Mouse (Mus musculus) sigmoid colon, adult 10 weeks (tissue): ENCODE results near the gene Hist2h3b. TPM values are rescaled to one million over a fixed set of nuclear protein-coding genes. Genes with fewer than 3 reads are reported as not detected.

ENCODE experiments used
- polyA plus RNA-seq: library from polyadenylated mRNA; stranded (reverse); fragments of 350-450 nt; fragmentation: Illumina TruSeq; extraction: RNeasy Lipid Tissue Mini Kit (QIAGEN cat#74804); gene quantifications from one replicate; pipeline ENCODE4 v1.2.3, GENCODE M21; 2014; ENCODE audit warnings: low read depth, low replicate concordance

The Hist2h3b gene
- not detected for polyA plus RNA-seq

DNA sequence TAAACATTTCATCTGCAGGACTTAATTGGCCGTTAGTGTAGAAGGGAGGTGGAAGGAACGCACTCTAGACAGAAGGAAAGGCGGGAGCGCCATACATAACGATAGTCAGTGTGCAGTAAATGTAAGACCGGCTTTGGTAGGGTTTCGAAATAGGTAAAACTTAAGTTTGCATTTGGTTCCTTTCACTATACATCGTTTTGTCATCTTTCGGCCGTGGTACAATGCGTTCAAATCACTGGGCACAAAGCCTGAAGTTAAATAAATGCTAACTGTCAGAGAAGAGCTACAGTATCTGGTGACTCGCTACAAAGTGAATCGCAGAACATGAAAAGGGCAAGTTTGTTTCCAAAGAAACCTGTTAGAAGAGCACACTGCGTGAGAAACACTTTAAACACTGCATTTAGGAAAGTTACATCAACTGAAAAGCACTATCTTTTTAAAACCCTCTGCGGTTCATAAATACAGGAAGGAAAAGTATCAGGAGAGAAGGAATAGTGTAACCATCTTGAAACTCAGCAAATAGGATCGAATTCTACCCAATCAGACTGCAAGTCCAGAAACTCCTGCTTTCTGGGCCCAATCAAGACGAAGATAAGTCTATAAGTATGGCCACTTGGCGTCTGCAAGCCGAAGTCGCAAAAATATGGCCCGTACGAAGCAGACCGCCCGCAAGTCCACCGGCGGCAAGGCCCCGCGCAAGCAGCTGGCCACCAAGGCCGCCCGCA is at the start of gene Hist2h3b:
Gene Hist2h3b, plus strand, starts transcription at position 604 of the 725 bp plus-strand sequence.

DNA sequence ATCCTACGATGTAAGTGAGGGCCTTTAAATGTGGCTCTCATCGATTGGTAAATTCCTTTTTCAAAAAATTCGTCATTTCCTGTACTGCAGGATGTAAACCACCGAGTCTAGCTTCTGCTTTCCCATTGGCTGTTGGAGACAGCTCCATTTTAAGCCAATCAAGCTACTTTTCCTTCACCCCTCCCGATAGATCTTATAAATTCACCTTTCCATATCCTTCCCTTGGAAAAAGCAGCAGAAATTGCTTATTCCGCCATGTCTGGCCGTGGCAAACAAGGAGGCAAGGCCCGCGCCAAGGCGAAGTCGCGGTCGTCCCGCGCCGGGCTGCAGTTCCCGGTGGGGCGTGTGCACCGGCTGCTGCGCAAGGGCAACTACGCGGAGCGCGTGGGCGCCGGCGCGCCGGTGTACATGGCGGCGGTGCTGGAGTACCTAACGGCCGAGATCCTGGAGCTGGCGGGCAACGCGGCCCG is 48.8 kb upstream of the Hist2h3b start, which contains the start of the genes Bola1 and Hist2h2ab:
Gene Bola1, minus strand, starts transcription at position 49 of the 470 bp plus-strand sequence.
Gene Hist2h2ab, plus strand, starts transcription at position 205 of the 470 bp plus-strand sequence.

DNA sequence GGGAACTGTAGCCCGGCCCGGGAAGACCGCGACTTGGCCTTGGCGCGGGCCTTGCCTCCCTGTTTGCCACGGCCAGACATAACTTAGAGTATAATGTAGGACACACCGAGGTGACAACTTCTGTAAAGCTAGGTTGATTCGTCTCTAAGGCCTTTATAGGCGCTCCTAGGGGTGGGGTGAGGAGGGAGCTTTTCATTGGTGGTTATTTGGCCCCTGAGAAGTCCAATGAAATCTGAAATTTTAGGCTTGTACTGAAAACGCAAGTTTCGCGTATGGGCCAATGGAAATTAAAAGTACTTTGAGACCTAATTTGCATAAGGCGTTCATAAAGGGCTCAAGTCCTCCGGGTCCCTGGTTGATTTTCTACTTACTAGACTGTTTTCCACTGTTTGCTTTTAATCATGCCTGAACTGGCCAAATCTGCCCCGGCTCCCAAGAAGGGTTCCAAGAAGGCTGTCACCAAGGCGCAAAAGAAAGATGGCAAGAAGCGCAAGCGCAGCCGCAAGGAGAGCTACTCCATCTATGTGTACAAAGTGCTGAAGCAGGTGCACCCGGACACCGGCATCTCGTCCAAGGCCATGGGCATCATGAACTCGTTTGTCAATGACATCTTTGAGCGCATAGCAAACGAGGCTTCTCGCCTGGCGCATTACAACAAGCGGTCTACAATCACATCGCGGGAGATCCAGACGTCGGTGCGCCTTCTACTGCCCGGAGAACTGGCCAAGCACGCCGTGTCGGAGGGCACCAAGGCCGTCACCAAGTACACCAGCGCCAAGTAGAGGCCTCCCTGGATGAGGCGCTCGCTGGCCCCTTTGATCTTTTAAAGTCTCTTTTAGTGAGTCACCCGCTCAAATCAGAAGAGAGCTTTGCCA is 47.5 kb upstream of the Hist2h3b start, which contains the start of the genes Hist2h2ac and Hist2h2be:
Gene Hist2h2ac, minus strand, starts transcription at position 116 of the 875 bp plus-strand sequence.
Gene Hist2h2be, plus strand, starts transcription at position 355 of the 875 bp plus-strand sequence.

DNA sequence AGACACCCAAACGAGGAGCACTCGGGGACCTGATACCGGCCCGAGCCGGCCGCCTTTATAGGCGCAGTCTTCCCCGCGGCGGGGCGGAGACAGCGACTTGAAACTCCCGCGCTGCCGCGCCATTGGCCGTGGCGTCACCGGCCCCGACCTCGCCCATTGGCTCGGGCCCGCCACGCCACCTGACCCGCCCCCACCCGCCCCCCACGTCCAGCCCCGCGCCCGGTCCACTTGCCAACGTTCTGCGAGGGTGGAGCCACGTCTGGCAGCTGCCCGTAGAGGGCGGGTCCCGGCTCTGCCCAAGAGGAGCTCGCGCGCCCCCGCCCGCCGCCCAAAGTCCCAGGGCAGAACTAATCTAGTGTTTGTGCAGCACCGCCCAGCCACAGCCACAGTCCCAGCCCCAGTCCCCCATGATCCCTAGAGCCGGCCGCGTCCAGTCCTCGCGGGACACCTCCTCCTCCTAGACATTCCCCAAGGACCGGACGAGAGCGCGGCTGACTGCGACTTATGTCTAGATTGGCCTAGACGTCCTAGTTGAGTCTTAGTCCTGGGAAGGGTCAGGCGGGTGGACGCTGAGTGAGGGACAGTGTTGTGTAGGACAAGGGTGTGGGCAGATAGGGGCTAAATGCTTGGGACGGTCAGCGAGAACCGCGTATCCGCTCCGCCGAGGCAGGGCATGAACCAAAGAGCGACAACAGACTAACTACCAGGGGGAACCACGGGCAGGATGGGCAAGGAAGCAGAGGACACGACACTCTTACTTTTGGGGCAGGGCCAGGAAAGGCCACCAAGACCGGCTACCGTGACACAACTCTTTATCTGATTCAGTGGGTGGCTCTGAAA is 29.3 kb upstream of the Hist2h3b start, which contains the start of gene Hist2h3c2:
Gene Hist2h3c2, minus strand, starts transcription at position 174 of the 840 bp plus-strand sequence.

DNA sequence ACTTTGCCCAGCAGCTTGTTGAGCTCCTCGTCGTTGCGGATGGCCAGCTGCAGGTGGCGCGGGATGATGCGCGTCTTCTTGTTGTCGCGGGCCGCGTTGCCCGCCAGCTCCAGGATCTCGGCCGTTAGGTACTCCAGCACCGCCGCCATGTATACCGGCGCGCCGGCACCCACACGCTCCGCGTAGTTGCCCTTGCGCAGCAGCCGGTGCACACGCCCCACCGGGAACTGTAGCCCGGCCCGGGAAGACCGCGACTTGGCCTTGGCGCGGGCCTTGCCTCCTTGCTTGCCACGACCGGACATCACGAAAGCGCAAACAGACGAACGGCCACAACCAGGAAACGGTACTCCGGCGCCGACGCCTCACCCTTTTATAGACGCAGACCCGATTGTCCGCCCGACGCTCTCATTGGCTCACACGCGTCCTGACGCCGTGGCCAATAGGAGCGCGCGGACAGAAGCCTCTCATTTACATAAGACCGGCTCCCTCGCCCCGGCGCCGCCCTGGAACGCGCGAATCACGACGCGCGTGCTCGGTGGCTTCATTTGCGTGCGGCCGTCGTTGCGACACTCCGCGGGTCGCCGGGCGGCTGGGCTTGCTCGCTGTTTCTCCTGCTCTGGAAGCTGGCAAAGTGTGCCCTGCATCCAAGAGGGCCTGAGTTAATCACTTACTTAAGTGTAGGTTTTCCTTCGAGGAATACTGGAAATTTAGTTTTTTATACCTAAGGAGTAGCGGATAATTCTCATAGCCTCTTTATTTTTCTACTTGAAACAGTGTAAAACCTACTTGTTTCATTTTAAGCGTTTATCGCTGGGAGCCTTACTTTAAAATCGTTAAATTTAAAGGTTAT is 28.3 kb upstream of the Hist2h3b start, which contains the start of gene Hist2h2aa2:
Gene Hist2h2aa2, minus strand, starts transcription at position 328 of the 850 bp plus-strand sequence.

DNA sequence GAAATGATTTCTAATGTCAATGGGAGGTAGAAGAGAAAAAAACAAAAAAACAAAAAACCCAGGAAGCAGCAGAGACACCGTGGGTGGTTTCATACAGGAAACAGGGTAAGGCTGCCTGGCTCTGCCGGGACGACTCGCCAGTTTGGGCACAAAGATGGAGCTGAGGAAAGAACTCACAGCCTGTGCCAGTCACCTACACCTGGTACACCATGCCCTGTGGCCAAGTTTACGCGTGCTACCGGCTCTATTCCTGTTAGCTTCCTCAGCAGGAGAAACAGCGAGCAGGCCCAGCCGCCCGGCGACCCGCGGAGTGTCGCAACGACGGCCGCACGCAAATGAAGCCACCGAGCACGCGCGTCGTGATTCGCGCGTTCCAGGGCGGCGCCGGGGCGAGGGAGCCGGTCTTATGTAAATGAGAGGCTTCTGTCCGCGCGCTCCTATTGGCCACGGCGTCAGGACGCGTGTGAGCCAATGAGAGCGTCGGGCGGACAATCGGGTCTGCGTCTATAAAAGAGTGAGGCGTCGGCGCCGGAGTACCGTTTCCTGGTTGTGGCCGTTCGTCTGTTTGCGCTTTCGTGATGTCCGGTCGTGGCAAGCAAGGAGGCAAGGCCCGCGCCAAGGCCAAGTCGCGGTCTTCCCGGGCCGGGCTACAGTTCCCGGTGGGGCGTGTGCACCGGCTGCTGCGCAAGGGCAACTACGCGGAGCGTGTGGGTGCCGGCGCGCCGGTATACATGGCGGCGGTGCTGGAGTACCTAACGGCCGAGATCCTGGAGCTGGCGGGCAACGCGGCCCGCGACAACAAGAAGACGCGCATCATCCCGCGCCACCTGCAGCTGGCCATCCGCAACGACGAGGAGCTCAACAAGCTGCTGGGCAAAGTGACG is 23.2 kb upstream of the Hist2h3b start, which contains the start of gene Hist2h2aa1:
Gene Hist2h2aa1, plus strand, starts transcription at position 495 of the 884 bp plus-strand sequence.

DNA sequence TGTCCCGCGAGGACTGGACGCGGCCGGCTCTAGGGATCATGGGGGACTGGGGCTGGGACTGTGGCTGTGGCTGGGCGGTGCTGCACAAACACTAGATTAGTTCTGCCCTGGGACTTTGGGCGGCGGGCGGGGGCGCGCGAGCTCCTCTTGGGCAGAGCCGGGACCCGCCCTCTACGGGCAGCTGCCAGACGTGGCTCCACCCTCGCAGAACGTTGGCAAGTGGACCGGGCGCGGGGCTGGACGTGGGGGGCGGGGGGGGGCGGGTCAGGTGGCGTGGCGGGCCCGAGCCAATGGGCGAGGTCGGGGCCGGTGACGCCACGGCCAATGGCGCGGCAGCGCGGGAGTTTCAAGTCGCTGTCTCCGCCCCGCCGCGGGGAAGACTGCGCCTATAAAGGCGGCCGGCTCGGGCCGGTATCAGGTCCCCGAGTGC is 22.0 kb upstream of the Hist2h3b start, which contains the start of gene Hist2h3c1:
Gene Hist2h3c1, plus strand, starts transcription at position 259 of the 430 bp plus-strand sequence.

DNA sequence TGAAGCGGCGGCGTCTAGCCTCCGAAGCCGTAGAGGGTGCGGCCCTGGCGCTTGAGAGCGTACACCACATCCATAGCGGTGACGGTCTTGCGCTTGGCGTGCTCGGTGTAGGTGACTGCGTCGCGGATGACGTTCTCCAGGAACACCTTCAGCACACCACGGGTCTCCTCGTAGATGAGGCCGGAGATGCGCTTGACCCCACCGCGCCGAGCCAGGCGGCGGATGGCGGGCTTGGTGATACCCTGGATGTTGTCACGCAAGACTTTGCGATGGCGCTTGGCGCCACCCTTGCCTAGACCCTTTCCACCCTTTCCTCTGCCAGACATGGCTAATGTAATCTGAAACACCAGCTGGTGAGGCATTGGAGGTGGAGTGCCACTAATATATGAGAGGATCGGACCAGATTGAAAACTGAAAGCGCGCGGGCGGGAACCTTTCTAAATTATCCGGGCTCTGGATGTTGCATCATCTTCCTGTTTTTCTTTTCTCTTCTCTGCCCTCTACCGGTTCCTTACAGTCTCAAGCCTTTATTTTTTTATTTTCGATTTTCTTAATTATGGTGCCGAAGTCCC is 5.4 kb upstream of the Hist2h3b start, which contains the start of gene Hist2h4:
Gene Hist2h4, minus strand, starts transcription at position 333 of the 572 bp plus-strand sequence.

DNA sequence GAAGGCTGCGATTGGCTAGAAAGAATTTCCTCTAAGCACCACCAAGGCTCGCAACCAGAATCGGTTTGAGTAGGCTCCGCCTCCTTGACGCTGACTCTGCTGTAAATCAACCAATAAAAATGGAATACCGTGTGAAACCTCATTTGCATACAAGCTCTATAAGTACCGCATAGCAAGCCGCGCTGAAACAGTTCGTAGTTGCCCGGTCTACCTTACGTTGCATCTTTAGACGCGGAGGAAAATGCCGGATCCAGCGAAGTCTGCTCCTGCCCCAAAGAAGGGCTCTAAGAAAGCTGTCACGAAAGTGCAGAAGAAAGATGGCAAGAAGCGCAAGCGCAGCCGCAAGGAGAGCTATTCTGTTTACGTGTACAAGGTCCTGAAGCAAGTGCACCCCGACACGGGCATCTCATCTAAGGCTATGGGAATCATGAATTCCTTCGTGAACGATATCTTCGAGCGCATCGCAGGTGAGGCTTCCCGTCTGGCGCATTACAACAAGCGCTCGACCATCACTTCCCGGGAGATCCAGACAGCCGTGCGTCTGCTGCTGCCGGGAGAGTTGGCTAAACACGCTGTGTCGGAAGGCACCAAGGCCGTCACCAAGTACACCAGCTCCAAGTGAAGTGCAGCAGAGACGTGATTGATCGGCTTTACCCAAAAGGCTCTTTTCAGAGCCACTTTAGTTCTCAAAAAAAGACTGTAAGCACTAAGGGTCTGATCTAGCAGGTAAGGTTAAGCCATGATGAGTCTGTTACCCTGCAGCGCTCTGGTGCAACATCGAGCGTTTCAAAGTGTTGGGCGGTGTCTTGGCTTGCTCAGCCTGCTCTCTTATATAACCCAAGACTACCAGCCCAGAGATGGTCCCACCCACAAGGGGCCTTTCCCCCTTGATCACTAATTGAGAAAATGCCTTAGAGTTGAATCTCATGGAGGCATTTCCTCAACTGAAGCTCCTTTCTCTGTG is 1.3 kb downstream of the Hist2h3b start, which contains the start of gene Hist2h2bb:
Gene Hist2h2bb, plus strand, starts transcription at position 242 of the 964 bp plus-strand sequence.

DNA sequence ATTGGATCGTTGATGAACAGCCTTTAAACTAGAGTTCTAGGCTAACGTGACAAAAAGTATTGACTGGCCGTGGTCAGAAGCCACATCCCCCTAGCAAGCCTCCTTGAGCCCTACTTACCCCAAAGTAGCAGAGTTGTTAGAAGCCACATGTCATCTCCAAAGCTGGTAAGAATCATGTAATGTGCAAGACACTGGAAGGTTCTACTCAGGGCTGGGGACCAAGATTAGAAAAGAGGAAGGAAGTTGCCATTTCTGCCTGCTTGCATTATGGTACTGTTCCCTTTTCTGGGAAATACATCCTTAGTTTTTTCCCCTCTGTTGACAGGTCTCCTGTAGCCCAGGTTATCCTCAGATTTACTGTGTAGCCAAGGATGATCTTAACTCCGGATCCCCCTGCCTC is 25.3 kb downstream of the Hist2h3b start, which contains the start of gene Fcgr1:
Gene Fcgr1, minus strand, starts transcription at position 183 of the 400 bp plus-strand sequence.

Other genes starting within 250 kb of the Hist2h3b start
- gene Vps45, start 210.2 kb upstream of the Hist2h3b start, polyA plus RNA-seq: 59.9 TPM
- gene Otud7b, start 164.1 kb upstream of the Hist2h3b start, polyA plus RNA-seq: 23.3 TPM
- 27.1 TPM for gene Mtmr11, start 106.7 kb upstream of the Hist2h3b start, polyA plus RNA-seq
- 12.5 TPM for gene Sf3b4, start 96.3 kb upstream of the Hist2h3b start, polyA plus RNA-seq
- gene Sv2a, start 87.5 kb upstream of the Hist2h3b start, polyA plus RNA-seq: 0.85 TPM
- gene Bola1, start 48.9 kb upstream of the Hist2h3b start, polyA plus RNA-seq: 1.4 TPM
- gene Hist2h2ab, start 48.8 kb upstream of the Hist2h3b start, polyA plus RNA-seq: not detected
- not detected for gene Hist2h2ac, start 47.8 kb upstream of the Hist2h3b start, polyA plus RNA-seq
- 20.6 TPM for gene Hist2h2be, start 47.5 kb upstream of the Hist2h3b start, polyA plus RNA-seq
- 3.4 TPM for gene Hist2h3c2, start 29.5 kb upstream of the Hist2h3b start, polyA plus RNA-seq
- gene Hist2h2aa2, start 28.4 kb upstream of the Hist2h3b start, polyA plus RNA-seq: not detected
- gene Hist2h2aa1, start 23.2 kb upstream of the Hist2h3b start, polyA plus RNA-seq: not detected
- gene Hist2h3c1, start 22.0 kb upstream of the Hist2h3b start, polyA plus RNA-seq: 65.9 TPM
- 1.8 TPM for gene Hist2h4, start 5.3 kb upstream of the Hist2h3b start, polyA plus RNA-seq
- gene Hist2h2bb, start 1.1 kb downstream of the Hist2h3b start, polyA plus RNA-seq: not detected
- gene Fcgr1, start 25.3 kb downstream of the Hist2h3b start, polyA plus RNA-seq: 1.2 TPM
- not detected for gene BC107364, start 183.7 kb downstream of the Hist2h3b start, polyA plus RNA-seq